Mouse (Mus musculus) forebrain, embryonic 15.5 days (tissue): Measurements from ENCODE around the gene Sowahd. TPM values are rescaled to one million over a fixed set of nuclear protein-coding genes. Genes with fewer than 3 reads are reported as not detected.

Experiments used
- ATAC-seq: fragments of 200-750 bp; cut with Nextera tagmentation; replicated peaks from 2 replicates; pipeline ENCODE4 v1.8.0; 2017; ENCODE audit warnings: mild to moderate bottlenecking, moderate TSS enrichment, moderate library complexity
- H3K27ac ChIP-seq: fragments of 300-500 bp; sonication (generic); replicated peaks from 2 replicates; pipeline ENCODE4 v1.5.1; 2015; ENCODE audit warnings: mild to moderate bottlenecking, inconsistent platforms
- H3K27me3 ChIP-seq: fragments of 300-500 bp; sonication (generic); 2 replicates; pipeline ENCODE4 v1.6.1; 2015; ENCODE audit warnings: inconsistent platforms
- H3K36me3 ChIP-seq: fragments of 300-500 bp; sonication (generic); 2 replicates; pipeline ENCODE4 v1.6.1; 2015; ENCODE audit warnings: mild to moderate bottlenecking, inconsistent platforms
- H3K4me1 ChIP-seq: fragments of 300-500 bp; sonication (generic); 2 replicates; pipeline ENCODE4 v1.6.1; 2015; ENCODE audit warnings: inconsistent platforms
- H3K4me2 ChIP-seq: fragments of 300-500 bp; sonication (generic); replicated peaks from 2 replicates; pipeline ENCODE4 v1.6.1; 2015; ENCODE audit warnings: mild to moderate bottlenecking, inconsistent platforms
- H3K4me3 ChIP-seq: fragments of 300-500 bp; sonication (generic); 2 replicates; pipeline ENCODE4 v1.5.1; 2015; ENCODE audit warnings: mild to moderate bottlenecking, inconsistent platforms
- H3K9ac ChIP-seq: fragments of 300-500 bp; sonication (generic); replicated peaks from 2 replicates; pipeline ENCODE4 v1.6.1; 2015; ENCODE audit warnings: mild to moderate bottlenecking, inconsistent platforms
- H3K9me3 ChIP-seq: fragments of 300-500 bp; sonication (generic); 2 replicates; pipeline ENCODE4 v1.6.1; 2016; ENCODE audit warnings: inconsistent platforms
- WGBS: fragments of 180-500 bp; shearing (Covaris S2); methylation state at CpG from one replicate; pipeline ENCODE4 v1.1.7; 2015; ENCODE audit warnings: mixed read lengths; 5-methylcytosine and 5-hydroxymethylcytosine counted together
- polyA plus RNA-seq: library from polyadenylated mRNA; unstranded; fragments of >200 nt; fragmentation: Nextera tagmentation; extraction: Ambion mirVana; gene quantifications from 2 replicates; pipeline ENCODE4 v1.2.1, GENCODE M21; 2015

Gene Sowahd
- polyA plus RNA-seq: not detected in 2 replicates

DNA sequence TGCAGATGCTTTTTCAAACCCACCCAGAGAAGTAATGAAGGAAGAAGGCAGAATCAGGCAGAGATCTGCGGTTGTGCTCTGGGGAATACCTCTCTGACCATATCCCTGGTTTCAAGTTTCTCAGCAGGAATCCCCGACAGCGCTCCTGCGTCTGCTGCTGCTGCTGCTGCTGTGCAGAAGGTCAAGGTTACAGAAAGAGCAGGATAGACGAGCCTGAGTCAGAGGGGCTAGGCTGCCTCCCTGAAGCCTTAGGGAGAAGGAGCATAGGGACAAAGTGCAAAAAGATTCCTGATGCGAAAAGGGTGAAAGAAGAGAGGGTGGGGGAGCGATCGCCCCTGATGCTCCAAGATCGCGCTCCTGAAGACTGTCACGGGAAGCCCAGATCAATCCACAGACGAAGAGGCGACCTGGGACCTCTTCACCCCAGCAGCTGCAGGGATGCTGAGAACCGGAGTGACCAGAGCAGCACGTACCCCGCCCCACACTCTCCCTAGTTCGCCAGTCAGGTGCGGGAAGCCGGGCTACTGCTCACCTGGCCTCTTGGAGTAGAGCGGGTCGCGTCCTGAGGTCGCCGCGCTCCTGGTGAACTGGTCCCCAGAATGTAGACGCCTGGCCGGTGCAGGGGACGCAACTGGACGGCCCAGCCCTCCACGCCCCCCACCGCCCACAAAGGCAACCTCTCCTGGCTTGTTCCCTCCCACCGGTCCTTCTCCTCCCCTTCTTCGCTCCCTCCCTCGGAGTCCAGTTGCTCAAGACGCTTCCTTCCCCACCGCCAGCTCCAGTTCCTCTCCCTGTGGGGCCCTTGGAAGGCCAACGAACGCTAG is at the start of gene Sowahd:
Gene Sowahd (plus strand): TSS at position 780 of the 824 bp plus-strand sequence.
- Histone ChIP-seq H3K9ac (peak within 1 kb of the TSS; percentile 33), H3K4me3 (peak within 1 kb of the TSS; percentile 40), H3K27me3 (peaks cover 3% of the 10 kb centered on the region; the same call in 1 of the 2 replicates), H3K27ac (no peak within 1 kb of the TSS), H3K36me3 (no peaks in the 10 kb centered on the region), H3K4me2 (peak within 1 kb of the TSS; percentile 75), H3K4me1 (peaks cover 15% of the 10 kb centered on the region), H3K9me3 (no peaks in the 10 kb centered on the region)
- WGBS: 14% methylated on average over 37 of the region's 38 CpGs
- ATAC-seq: no peak

GRCm38 (mm10) chrX:37013870-37014269 is 34.8 kb upstream of the Sowahd start:
- Histone ChIP-seq H3K27ac (no peak overlapping the region), H3K27me3 (no peaks in the 10 kb centered on the region), H3K36me3 (no peaks in the 10 kb centered on the region), H3K4me3 (no peak overlapping the region), H3K9me3 (no peaks in the 10 kb centered on the region), H3K4me2 (no peak overlapping the region), H3K4me1 (no peaks in the 10 kb centered on the region), H3K9ac (no peak overlapping the region)
- WGBS: 79% methylated on average over 5 of the region's 5 CpGs
- ATAC-seq: no peak

GRCm38 (mm10) chrX:37018150-37018654 is 30.4 kb upstream of the Sowahd start:
- H3K27me3 ChIP-seq: no peaks in the 10 kb centered on the region
- WGBS: 93% methylated on average over 9 of the region's 9 CpGs

DNA sequence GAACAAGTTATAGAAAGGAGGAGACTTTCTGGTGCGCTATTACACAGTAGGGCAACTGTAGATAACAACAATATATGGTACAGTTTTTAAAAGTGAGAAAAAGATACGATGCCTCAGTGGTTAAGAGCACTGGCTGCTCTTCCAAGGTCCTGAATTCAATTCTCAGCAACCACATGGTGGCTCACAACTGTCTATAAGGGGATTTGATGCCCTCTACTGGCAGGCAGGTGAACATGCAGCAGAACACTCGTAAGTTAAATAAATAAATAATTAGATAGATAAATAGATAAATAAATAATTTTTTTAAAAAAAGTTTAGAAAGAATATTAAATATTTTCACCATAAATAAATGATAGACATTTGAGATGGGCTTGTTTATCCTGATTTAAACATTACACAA is 29.6 kb upstream of the Sowahd start:
- no peak overlapping the region for H3K27ac ChIP-seq
- H3K27me3 ChIP-seq: no peaks in the 10 kb centered on the region
- H3K9me3 ChIP-seq: no peaks in the 10 kb centered on the region
- H3K36me3 ChIP-seq: no peaks in the 10 kb centered on the region
- ATAC-seq: no peak
- WGBS: 62% methylated on average over 3 of the region's 3 CpGs
- no peak overlapping the region for H3K9ac ChIP-seq
- no peaks in the 10 kb centered on the region for H3K4me1 ChIP-seq
- H3K4me3 ChIP-seq: no peak overlapping the region
- H3K4me2 ChIP-seq: no peak overlapping the region

More at GRCm38 (mm10) chrX:37018150-37018654, 30.4 kb upstream of the Sowahd start:
- ATAC-seq: no peak
- Histone ChIP-seq H3K9me3 (no peaks in the 10 kb centered on the region), H3K9ac (no peak overlapping the region), H3K4me1 (no peaks in the 10 kb centered on the region), H3K4me2 (no peak overlapping the region), H3K4me3 (no peak overlapping the region), H3K36me3 (no peaks in the 10 kb centered on the region), H3K27ac (no peak overlapping the region)

GRCm38 (mm10) chrX:37022690-37023089 is 26.0 kb upstream of the Sowahd start:
- no peaks in the 10 kb centered on the region for H3K4me1 ChIP-seq
- H3K4me2 ChIP-seq: no peak overlapping the region
- ATAC-seq: no peak
- H3K9ac ChIP-seq: no peak overlapping the region
- no peaks in the 10 kb centered on the region for H3K9me3 ChIP-seq
- no peak overlapping the region for H3K4me3 ChIP-seq
- no peak overlapping the region for H3K27ac ChIP-seq
- H3K36me3 ChIP-seq: no peaks in the 10 kb centered on the region
- WGBS: 15% methylated on average over 3 of the region's 3 CpGs
- no peaks in the 10 kb centered on the region for H3K27me3 ChIP-seq

GRCm38 (mm10) chrX:37023652-37024309 is 24.9 kb upstream of the Sowahd start:
- Histone ChIP-seq H3K9me3 (no peaks in the 10 kb centered on the region), H3K4me2 (no peak overlapping the region), H3K4me1 (no peaks in the 10 kb centered on the region), H3K4me3 (no peak overlapping the region), H3K27ac (no peak overlapping the region), H3K36me3 (no peaks in the 10 kb centered on the region), H3K9ac (no peak overlapping the region), H3K27me3 (no peaks in the 10 kb centered on the region)
- 76% methylated on average over 10 of the region's 10 CpGs for WGBS
- no peak for ATAC-seq

DNA sequence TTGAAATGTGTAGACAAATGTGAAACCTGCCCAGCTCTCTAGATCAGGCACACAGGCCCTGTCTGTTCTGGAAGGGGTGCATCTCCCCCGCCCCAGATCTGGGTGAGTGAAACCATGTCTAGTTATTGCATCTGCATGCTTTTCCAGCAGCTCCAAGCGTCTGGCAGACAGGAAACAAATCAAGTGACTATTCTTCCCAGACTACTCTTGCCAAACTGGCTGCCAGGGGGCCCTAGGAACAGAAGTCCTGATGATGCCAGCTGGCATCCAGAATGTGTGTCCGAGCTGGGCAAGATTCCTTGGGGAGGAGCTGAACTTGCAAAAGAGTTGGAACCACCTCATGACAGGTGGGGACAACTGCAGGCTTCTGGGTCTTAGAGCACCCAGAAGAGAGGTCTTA is 20.3 kb upstream of the Sowahd start:
- Histone ChIP-seq H3K4me3 (no peak overlapping the region), H3K27me3 (no peaks in the 10 kb centered on the region), H3K9me3 (no peaks in the 10 kb centered on the region), H3K36me3 (no peaks in the 10 kb centered on the region), H3K9ac (no peak overlapping the region), H3K27ac (no peak overlapping the region), H3K4me2 (no peak overlapping the region), H3K4me1 (no peaks in the 10 kb centered on the region)
- WGBS: 48% methylated on average over 3 of the region's 3 CpGs
- no peak for ATAC-seq

DNA sequence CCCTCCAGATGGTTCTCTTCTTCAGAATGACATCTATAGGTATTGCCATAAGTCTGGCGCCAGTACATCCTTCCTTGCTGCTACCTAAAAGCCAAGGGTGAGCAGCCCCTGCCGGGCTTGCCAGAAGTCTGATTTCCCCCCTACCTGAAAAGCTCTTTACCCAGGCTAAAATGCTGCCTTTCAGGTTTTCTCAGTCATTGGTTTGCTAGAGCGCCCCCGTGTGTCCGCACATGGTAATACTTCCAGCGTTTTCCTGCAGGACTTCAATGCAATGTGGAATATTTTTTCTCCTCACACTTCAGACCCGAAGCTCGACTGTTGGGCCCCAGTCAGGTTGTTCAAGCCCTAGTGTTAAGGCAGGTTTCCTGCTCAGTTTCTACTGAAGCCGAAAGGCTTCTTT is 5.9 kb upstream of the Sowahd start:
- Histone ChIP-seq H3K27ac (no peak overlapping the region), H3K4me1 (no peaks in the 10 kb centered on the region), H3K36me3 (no peaks in the 10 kb centered on the region), H3K4me3 (no peak overlapping the region), H3K4me2 (no peak overlapping the region), H3K27me3 (peaks cover 3% of the 10 kb centered on the region; the same call in 1 of the 2 replicates), H3K9me3 (no peaks in the 10 kb centered on the region), H3K9ac (no peak overlapping the region)
- ATAC-seq: no peak
- WGBS: 20% methylated on average over 9 of the region's 9 CpGs

GRCm38 (mm10) chrX:37048890-37049823 is 512 bp downstream of the Sowahd start:
- Histone ChIP-seq H3K36me3 (no peaks in the 10 kb centered on the region), H3K9me3 (no peaks in the 10 kb centered on the region), H3K4me1 (peaks cover 15% of the 10 kb centered on the region), H3K4me2 (peak overlapping the region; percentile 75), H3K9ac (peak overlapping the region; percentile 33), H3K4me3 (peak overlapping the region; percentile 40), H3K27ac (no peak overlapping the region), H3K27me3 (peaks cover 3% of the 10 kb centered on the region; the same call in 1 of the 2 replicates)
- 0 out of 2 replicates have a peak, but pooled peaks have one; percentile 23 for ATAC-seq
- 27% methylated on average over 68 of the region's 70 CpGs for WGBS

DNA sequence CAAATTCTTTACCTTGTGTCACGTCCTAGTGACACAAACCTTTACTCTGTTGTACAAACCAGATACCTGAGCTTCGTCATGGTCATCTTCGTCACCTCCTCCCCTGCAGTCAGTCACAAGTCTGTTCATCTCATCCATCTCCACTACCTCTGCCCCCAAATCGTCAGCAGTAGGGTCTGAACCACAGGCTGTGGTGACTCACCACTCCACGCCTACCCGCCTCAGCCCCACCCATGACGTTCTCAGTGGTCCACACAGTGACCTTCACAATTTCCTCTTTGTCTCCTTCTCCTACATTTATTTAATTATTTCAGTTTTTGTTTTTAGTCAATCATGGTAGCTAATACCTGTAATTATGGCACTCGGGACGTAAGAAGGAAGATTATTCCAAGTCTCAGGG is 15.3 kb downstream of the Sowahd start:
- Histone ChIP-seq H3K9me3 (no peaks in the 10 kb centered on the region), H3K27me3 (no peaks in the 10 kb centered on the region), H3K4me1 (no peaks in the 10 kb centered on the region), H3K27ac (no peak overlapping the region), H3K9ac (no peak overlapping the region), H3K36me3 (no peaks in the 10 kb centered on the region), H3K4me2 (no peak overlapping the region), H3K4me3 (no peak overlapping the region)
- no peak for ATAC-seq
- 80% methylated on average over 9 of the region's 9 CpGs for WGBS

- no peak for ATAC-seq
- no peaks in the 10 kb centered on the region for H3K4me1 ChIP-seq
- H3K27ac ChIP-seq: no peak overlapping the region
- H3K9ac ChIP-seq: no peak overlapping the region
- no peak overlapping the region for H3K4me3 ChIP-seq
- no peaks in the 10 kb centered on the region for H3K9me3 ChIP-seq
- no peaks in the 10 kb centered on the region for H3K27me3 ChIP-seq
- 90% methylated on average over 3 of the region's 3 CpGs for WGBS
- no peak overlapping the region for H3K4me2 ChIP-seq
- H3K36me3 ChIP-seq: no peaks in the 10 kb centered on the region
These were observed 18.7 kb downstream of the Sowahd start for GRCm38 (mm10) chrX:37067299-37067698.
